Mouse (Mus musculus) erythroblast, embryonic 14.5 days (primary cell): ENCODE data around the gene Lgals9.

Experiments used
- GATA1 ChIP-seq: IDR thresholded peaks from 2 replicates; pipeline ENCODE4 v1.6.1; 2012; ENCODE audit warnings: low read length, inconsistent platforms, mixed read lengths
- TAL1 ChIP-seq: IDR thresholded peaks from 3 replicates; pipeline ENCODE4 v1.6.1; 2012; ENCODE audit warnings: low read length, inconsistent platforms, mixed read lengths

GRCm38 (mm10) chr11:78943083-78943482 lies 41.7 kb downstream of the Lgals9 start:
- TF ChIP-seq GATA1 (no peak), TAL1 (no peak)
